Mouse (Mus musculus): ENCODE data around the gene Notch3. TPM values are rescaled to one million over a fixed set of nuclear protein-coding genes. Genes with fewer than 3 reads are reported as not detected.
"Not testable (repeated sequence)": the region's sequence is repeated elsewhere in the genome, so short reads cannot be mapped to it uniquely, and the experiment has no call there.

Gene Notch3
- total and polyA plus RNA-seq, 2 experiments from 2014 or later: 3.7 to 53.6 TPM

DNA sequence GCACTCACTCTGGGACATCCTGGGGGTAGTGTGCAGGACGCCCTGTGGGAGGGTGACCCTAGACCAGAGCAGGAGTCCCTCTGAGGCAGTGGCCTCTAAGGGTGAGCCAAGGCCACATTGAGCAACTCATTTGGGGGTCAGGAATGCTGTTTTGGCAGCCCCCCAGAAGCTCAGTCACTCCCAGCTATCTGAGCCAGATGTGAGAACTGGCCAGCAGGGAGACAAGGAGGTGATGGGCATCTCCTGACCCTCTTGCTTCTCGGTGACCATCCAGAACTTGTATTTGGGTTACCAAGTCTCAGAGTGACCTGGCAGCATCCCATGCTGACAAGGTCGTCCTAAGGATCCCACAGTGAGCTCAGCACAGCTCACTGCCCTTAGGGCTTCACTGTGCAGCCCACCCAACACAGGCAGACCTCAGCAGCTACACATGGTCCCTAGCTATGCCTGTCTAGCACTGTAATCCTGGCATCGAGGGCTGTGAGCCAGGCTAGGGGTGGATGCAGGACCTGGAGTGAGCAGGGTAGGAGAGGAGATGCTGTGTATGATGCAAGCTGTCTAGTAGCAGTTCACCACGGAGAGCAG is 49.3 kb downstream of the Notch3 start:
- H3K4me1 ChIP-seq (ENCODE audit: control insufficient read depth, insufficient read depth): peaks cover 41% of the 10 kb centered on the region
- H3K27me3 ChIP-seq (ENCODE audit: control insufficient read depth, insufficient read depth, low read length): no peaks in the 10 kb centered on the region
- H3K4me3 ChIP-seq (ENCODE audit: low read depth, low read length): no peak overlapping the region
- 42% methylated on average over 4 of the region's 5 CpGs for WGBS
- H3K36me3 ChIP-seq (replicated peaks; ENCODE audit: control insufficient read depth, insufficient read depth, low read length): no peaks in the 10 kb centered on the region
- no peaks in the 10 kb centered on the region for H3K9me3 ChIP-seq (replicated peaks; ENCODE audit: control insufficient read depth, low read length)
- no peak overlapping the region for H3K27ac ChIP-seq (ENCODE audit: low read depth)
- no peak overlapping the region for H3K4me2 ChIP-seq (ENCODE audit: low read depth, low read length)
- TF ChIP-seq CTCF (IDR thresholded peaks at IDR 0.05; ENCODE audit: low read depth) (no peak), EP300 (IDR thresholded peaks at IDR 0.05; ENCODE audit: low read depth) (no peak)
- H3K9ac ChIP-seq (replicated peaks; ENCODE audit: low read depth, low read length): no peak overlapping the region
- no peak for DNase-seq (ENCODE audit: low spot score)
- peak; percentile 16; the same call in 1 of the 2 replicates for ATAC-seq (ENCODE audit: insufficient read depth, low read depth)

DNA sequence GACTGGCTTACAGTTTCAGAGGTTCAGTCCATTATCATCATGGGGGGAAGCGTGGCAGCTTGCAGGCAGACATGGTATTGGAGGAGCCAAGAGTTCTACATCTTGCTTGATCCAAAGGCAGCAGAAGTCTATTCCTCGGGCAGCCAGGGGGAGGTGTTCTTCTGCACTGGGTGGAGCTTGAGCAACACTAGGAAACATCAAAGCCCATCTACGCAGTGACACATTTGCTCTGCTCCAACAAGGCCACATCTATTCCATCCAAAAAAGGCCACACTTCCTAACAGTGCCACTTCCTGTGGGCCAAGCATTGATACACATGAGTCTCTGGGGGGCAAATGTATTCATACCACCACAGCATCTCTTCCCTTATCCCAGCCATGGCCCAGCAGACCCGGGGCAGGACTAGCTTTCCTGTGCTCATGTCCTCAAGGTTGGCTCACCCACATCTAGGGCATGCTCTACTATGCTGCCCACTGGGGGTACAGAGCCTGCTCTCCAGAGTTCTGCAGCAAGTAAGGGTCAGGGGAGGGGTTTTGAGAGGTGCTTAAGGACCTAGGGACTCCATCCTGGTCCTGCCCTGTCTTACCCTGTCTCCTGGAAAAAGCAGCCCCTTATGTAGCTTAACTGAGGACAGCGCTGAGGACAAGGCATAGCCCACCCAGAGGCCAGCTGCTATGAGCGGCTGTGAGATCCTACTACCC is 49.9 kb downstream of the Notch3 start:
- no peak overlapping the region for H3K27ac ChIP-seq (ENCODE audit: low read depth)
- H3K4me1 ChIP-seq (ENCODE audit: control insufficient read depth, insufficient read depth): peaks cover 35% of the 10 kb centered on the region
- DNase-seq (ENCODE audit: low spot score): no peak
- no peak overlapping the region for H3K4me2 ChIP-seq (ENCODE audit: low read depth, low read length)
- H3K36me3 ChIP-seq (replicated peaks; ENCODE audit: control insufficient read depth, insufficient read depth, low read length): no peaks in the 10 kb centered on the region
- ATAC-seq (ENCODE audit: insufficient read depth, low read depth): no peak
- no peak overlapping the region for H3K9ac ChIP-seq (replicated peaks; ENCODE audit: low read depth, low read length)
- no peak for TF ChIP-seq EP300 (IDR thresholded peaks at IDR 0.05; ENCODE audit: low read depth)
- TF ChIP-seq CTCF (IDR thresholded peaks at IDR 0.05; ENCODE audit: low read depth): no peak
- no peaks in the 10 kb centered on the region for H3K27me3 ChIP-seq (ENCODE audit: control insufficient read depth, insufficient read depth, low read length)
- H3K4me3 ChIP-seq (ENCODE audit: low read depth, low read length): no peak overlapping the region
- 76% methylated on average over 6 of the region's 6 CpGs for WGBS
- H3K9me3 ChIP-seq (replicated peaks; ENCODE audit: control insufficient read depth, low read length): no peaks in the 10 kb centered on the region

DNA sequence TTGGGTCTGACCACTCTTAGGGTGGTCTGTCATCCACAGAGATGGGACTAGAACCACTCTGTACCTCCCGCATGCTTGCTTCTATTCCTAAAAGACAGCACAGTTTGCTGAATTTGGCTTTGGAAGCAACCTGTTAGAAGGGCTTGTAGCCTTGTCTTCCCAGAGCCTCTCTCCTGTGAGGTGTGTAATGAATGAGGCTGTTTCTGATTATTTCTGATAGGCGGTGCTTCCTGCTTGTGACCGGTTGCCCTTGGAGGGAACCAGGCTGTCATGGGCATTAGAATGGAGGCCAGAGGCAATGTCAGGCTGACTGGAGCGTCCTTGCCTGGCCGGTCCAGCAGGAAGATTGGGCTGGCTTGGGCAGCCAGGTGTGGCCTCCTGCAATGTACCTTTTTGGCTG is 52.2 kb downstream of the Notch3 start:
- H3K36me3 ChIP-seq (replicated peaks; ENCODE audit: control insufficient read depth, insufficient read depth, low read length); ATAC-seq (ENCODE audit: insufficient read depth, low read depth); H3K9me3 ChIP-seq (replicated peaks; ENCODE audit: control insufficient read depth, low read length); H3K9ac ChIP-seq (replicated peaks; ENCODE audit: low read depth, low read length); H3K27me3 ChIP-seq (ENCODE audit: control insufficient read depth, insufficient read depth, low read length); DNase-seq (ENCODE audit: low spot score); H3K27ac ChIP-seq (ENCODE audit: low read depth): not testable (repeated sequence)
- peaks cover 46% of the 10 kb centered on the region for H3K4me1 ChIP-seq (ENCODE audit: control insufficient read depth, insufficient read depth)
- peak overlapping the region; percentile 47 for H3K4me3 ChIP-seq (ENCODE audit: low read depth, low read length)
- peak overlapping the region; percentile 68 for H3K4me2 ChIP-seq (ENCODE audit: low read depth, low read length)
- WGBS: 79% methylated on average over 4 of the region's 5 CpGs

DNA sequence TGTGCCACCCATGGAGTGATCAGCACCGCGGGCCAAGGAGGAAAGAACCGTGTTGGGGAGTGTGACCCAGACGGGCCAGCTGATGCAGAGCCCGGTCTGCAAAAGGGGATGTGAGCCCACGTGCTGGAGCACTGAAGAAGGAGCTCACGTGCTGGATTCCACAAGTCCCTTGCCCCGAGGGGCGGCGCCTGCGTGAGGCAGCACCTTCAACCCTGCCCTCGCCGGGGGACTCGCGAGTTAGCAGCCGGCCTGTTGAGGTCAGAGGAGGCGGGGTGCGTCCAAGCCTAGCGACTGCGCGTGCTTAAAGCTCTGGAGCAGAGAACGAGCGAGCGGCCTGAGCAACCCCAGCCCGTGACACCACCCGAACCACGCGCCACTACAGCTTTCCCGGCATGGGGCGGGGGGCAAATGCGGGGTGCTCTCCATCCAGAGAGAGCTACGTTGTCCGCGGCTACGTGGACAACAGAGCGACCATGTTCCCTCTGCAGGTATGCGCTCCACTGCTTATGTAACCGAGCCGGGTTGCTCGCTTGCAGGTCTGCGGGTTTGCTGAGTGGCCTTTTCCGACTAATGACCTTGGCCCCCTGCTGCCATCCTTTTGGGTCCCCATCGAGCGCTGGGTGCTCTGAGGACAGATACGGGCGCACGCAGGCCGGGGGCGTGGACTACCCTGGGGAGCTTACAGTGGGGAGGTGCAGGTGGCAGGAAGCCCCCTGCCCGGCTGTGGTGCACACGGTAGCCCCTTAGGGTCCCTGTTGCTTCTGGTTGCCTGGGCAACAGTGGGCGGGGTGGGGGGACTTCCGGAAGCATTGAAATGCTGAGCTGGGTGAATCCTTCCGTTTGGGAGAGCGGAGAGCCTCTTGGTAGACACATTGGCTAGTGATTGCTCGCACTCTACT is 52.9 kb downstream of the Notch3 start:
- Histone ChIP-seq H3K9me3 (replicated peaks; ENCODE audit: control insufficient read depth, low read length) (no peaks in the 10 kb centered on the region), H3K4me2 (ENCODE audit: low read depth, low read length) (peak overlapping the region; percentile 68), H3K27me3 (ENCODE audit: control insufficient read depth, insufficient read depth, low read length) (no peaks in the 10 kb centered on the region), H3K4me1 (ENCODE audit: control insufficient read depth, insufficient read depth) (peaks cover 46% of the 10 kb centered on the region), H3K36me3 (replicated peaks; ENCODE audit: control insufficient read depth, insufficient read depth, low read length) (no peaks in the 10 kb centered on the region), H3K4me3 (ENCODE audit: low read depth, low read length) (peak overlapping the region; percentile 47), H3K9ac (replicated peaks; ENCODE audit: low read depth, low read length) (peak overlapping the region; percentile 44), H3K27ac (ENCODE audit: low read depth) (no peak overlapping the region)
- TF ChIP-seq CTCF (IDR thresholded peaks at IDR 0.05; ENCODE audit: low read depth) (no peak), EP300 (IDR thresholded peaks at IDR 0.05; ENCODE audit: low read depth) (no peak)
- 3% methylated on average over 56 of the region's 56 CpGs for WGBS
- DNase-seq (ENCODE audit: low spot score) (no peak), ATAC-seq (ENCODE audit: insufficient read depth, low read depth) (peak; percentile 44)

- H3K9me3 ChIP-seq (replicated peaks; ENCODE audit: control insufficient read depth, low read length): no peaks in the 10 kb centered on the region
- 27% methylated on average over 8 of the region's 8 CpGs for WGBS
- no peaks in the 10 kb centered on the region for H3K36me3 ChIP-seq (replicated peaks; ENCODE audit: control insufficient read depth, insufficient read depth, low read length)
- peak overlapping the region; percentile 47 for H3K4me3 ChIP-seq (ENCODE audit: low read depth, low read length)
- H3K27me3 ChIP-seq (ENCODE audit: control insufficient read depth, insufficient read depth, low read length): no peaks in the 10 kb centered on the region
- peaks cover 41% of the 10 kb centered on the region for H3K4me1 ChIP-seq (ENCODE audit: control insufficient read depth, insufficient read depth)
- no peak for ATAC-seq (ENCODE audit: insufficient read depth, low read depth)
- peak overlapping the region; percentile 68 for H3K4me2 ChIP-seq (ENCODE audit: low read depth, low read length)
- no peak for DNase-seq (ENCODE audit: low spot score)
- TF ChIP-seq EP300 (IDR thresholded peaks at IDR 0.05; ENCODE audit: low read depth) (no peak), CTCF (IDR thresholded peaks at IDR 0.05; ENCODE audit: low read depth) (no peak)
- no peak overlapping the region for H3K27ac ChIP-seq (ENCODE audit: low read depth)
- H3K9ac ChIP-seq (replicated peaks; ENCODE audit: low read depth, low read length): peak overlapping the region; percentile 44; the same call in 1 of the 2 replicates
Observed at GRCm38 (mm10) chr17:32113255-32113522, 53.5 kb downstream of the Notch3 start.

Measured in heart, postnatal 0 days (tissue).